Mouse (Mus musculus) small intestine, adult 2 months (tissue): ENCODE measurements around the gene Tmem150a. TPM values are rescaled to one million over a fixed set of nuclear protein-coding genes. Genes with fewer than 3 reads are reported as not detected.

Source experiments
- H3K27ac ChIP-seq: fragments of 200-500 bp; 2 replicates; pipeline ENCODE4 v1.5.1; 2012; ENCODE audit warnings: low read depth, low read length, control low read depth, inconsistent platforms; ENCODE audit not compliant: insufficient read depth
- H3K27me3 ChIP-seq: fragments of 200-500 bp; 2 replicates; pipeline ENCODE4 v1.6.1; 2012; ENCODE audit warnings: mild to moderate bottlenecking, moderate library complexity, low read length, inconsistent platforms; ENCODE audit not compliant: control insufficient read depth, insufficient read depth
- H3K36me3 ChIP-seq: fragments of 200-500 bp; 2 replicates; pipeline ENCODE4 v1.6.1; 2012; ENCODE audit warnings: mild to moderate bottlenecking, low read length, control low read depth, inconsistent platforms; ENCODE audit not compliant: control insufficient read depth, insufficient read depth
- H3K4me1 ChIP-seq: fragments of 200-500 bp; 2 replicates; pipeline ENCODE4 v1.6.1; 2012; ENCODE audit warnings: low read length, inconsistent platforms, mixed read lengths; ENCODE audit not compliant: control insufficient read depth, insufficient read depth, insufficient read length
- H3K4me3 ChIP-seq: fragments of 200-500 bp; 2 replicates; pipeline ENCODE4 v1.5.1; 2012; ENCODE audit warnings: low read depth, mild to moderate bottlenecking, control low read depth, inconsistent platforms, low read length, moderate library complexity
- CTCF ChIP-seq: fragments of 200-500 bp; IDR thresholded peaks from 2 replicates; pipeline ENCODE4 v1.5.1; 2012; ENCODE audit warnings: low read depth, mild to moderate bottlenecking, control low read depth, inconsistent platforms, low read length, moderate library complexity, mixed read lengths; ENCODE audit not compliant: insufficient replicate concordance, insufficient read length; ENCODE audit errors: extremely low read depth
- POLR2A ChIP-seq: fragments of 200-500 bp; IDR thresholded peaks from 2 replicates; pipeline ENCODE4 v1.6.1; 2012; ENCODE audit warnings: low read depth, mild to moderate bottlenecking, control low read depth, inconsistent platforms, low read length, moderate library complexity
- WGBS: fragments of 180-500 bp; shearing (Covaris S2); methylation state at CpG from one replicate; pipeline ENCODE4 v1.1.7; 2018; 5-methylcytosine and 5-hydroxymethylcytosine counted together
- polyA plus RNA-seq: library from polyadenylated mRNA; depleted of rRNA; stranded (reverse); fragments of >200 nt; gene quantifications from 2 replicates; pipeline ENCODE4 v1.2.3, GENCODE M21; 2012

Tmem150a gene
- polyA plus RNA-seq, 1 experiment: 31.8 TPM

- WGBS: 46% methylated on average over 7 of the region's 7 CpGs
- H3K4me1 ChIP-seq: peaks cover 24% of the 10 kb centered on the region; the same call in 1 of the 2 replicates
- no peaks in the 10 kb centered on the region for H3K36me3 ChIP-seq
- TF ChIP-seq POLR2A (no peak), CTCF (no peak)
- H3K4me3 ChIP-seq: no peak overlapping the region
- no peak overlapping the region for H3K27ac ChIP-seq
- H3K27me3 ChIP-seq: no peaks in the 10 kb centered on the region
Observed at GRCm38 (mm10) chr6:72374206-72374605, 19.0 kb downstream of the Tmem150a start.

DNA sequence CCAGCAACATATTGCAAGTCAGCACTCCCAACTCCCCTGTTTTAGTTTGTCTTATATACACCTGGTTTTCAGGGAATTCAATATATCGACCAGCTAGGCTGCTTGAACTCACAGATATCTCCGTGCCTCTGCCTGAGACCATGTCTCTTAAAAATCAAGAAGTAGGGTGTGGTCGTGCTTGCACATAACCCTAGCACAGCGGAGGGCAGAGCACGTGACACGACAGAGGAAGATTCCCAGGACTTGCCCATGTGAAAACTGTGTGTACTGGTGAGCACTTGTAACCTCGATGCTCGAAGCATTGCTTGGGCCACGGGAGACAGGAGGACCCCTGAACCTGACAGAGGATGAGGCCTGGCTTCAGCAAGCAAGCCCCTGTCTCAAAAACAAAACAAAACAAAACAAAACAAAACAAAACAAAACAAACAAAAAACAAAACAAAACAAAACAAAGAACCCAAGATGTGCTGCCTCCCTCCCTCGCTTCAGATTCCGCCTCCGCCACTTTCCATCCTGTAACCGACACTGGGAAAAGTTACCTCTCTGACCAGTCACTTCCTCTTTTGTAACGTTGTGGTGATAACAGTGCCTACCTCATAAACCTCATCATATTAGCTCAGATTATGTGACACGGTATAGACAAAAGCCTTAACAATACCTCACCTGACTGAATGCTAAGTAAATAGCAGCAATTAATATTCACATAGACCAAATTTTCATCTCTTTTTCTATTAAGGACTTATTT is 19.7 kb downstream of the Tmem150a start:
- H3K27ac ChIP-seq: no peak overlapping the region
- 41% methylated on average over 15 of the region's 15 CpGs for WGBS

DNA sequence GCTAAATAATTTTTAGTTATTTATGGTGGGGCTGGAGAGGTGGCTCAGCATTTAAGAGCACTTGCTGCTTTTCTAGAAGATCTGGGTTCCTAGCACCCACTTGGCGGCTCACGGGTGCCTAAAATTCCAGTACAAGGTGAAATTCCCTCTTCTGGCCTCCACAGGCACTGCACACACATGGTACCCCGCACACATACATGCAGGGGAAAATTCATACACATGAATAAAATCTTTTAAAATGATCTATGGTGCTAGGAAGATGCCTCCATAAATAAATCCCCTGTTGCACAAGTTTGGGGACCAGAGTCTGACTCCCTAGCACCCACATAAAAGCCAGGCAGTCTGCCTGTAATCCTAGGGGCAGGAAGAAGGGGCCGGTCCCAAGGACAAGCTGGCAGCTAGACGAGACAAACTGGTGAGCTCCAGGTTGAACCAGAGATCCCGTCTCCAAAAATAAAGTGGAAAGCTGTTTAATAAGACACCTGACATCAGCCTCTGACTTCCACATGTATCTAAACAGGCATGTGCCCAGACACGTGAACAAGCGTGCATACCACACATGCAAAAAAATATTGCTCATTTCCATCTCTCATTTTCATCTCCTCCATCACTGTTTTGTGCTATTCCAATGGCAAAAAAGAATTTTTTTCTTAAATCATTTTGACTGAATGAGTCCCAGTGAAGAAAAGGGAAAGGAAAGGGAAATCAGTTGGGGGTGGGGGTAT is 23.4 kb downstream of the Tmem150a start:
- no peaks in the 10 kb centered on the region for H3K27me3 ChIP-seq
- H3K4me1 ChIP-seq: peaks cover 14% of the 10 kb centered on the region
- H3K27ac ChIP-seq: no peak overlapping the region
- TF ChIP-seq CTCF: no peak
- no peak for TF ChIP-seq POLR2A
- WGBS: 93% methylated on average over 8 of the region's 8 CpGs
- H3K36me3 ChIP-seq: no peaks in the 10 kb centered on the region
- H3K4me3 ChIP-seq: no peak overlapping the region

More for the DNA sequence above, 19.7 kb downstream of the Tmem150a start:
- H3K4me1 ChIP-seq: peaks cover 26% of the 10 kb centered on the region
- no peak overlapping the region for H3K4me3 ChIP-seq
- H3K36me3 ChIP-seq: no peaks in the 10 kb centered on the region
- TF ChIP-seq CTCF: no peak
- TF ChIP-seq POLR2A: no peak
- H3K27me3 ChIP-seq: no peaks in the 10 kb centered on the region

DNA sequence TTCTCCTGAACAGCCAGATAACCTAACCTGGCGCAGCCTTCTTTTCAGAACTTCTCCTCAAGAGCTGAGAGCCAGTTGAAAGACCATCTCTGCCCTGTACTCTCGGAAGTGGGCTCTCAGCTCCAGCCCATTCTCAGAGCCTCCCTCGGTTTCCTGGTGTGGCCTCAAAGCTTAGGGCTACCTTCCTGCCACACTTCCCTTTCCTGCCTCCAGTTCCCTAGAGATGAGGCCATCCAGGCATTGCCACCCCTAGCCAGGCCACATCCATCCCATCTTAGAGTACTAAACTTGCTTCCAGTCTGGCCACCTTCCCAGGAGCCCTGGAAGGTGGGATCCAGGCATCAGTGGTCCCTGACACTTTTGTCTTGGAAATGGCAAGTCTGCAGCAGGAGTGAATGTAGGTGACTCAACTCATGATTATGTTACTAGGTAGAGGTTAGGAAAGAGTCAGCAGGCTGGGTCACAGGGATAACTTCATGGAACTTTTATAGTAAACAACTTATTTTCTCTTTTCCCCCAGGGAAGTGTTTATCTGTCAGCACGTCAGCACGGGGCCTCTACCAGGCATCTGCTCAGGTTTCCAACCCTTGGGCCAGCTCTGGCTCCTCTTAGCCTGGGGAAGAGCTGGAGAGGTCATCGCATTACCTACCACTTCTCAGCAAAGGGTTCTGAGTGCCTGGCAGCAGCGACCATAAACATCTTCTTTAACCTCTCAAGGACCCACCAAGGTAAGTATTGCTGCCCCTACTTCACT is 24.3 kb downstream of the Tmem150a start:
- no peak for TF ChIP-seq CTCF
- TF ChIP-seq POLR2A: no peak
- Histone ChIP-seq H3K36me3 (no peaks in the 10 kb centered on the region), H3K27me3 (no peaks in the 10 kb centered on the region), H3K4me3 (peak overlapping the region; percentile 92), H3K27ac (peak overlapping the region; percentile 73), H3K4me1 (peaks cover 8% of the 10 kb centered on the region)
- WGBS: 59% methylated on average over 7 of the region's 7 CpGs

DNA sequence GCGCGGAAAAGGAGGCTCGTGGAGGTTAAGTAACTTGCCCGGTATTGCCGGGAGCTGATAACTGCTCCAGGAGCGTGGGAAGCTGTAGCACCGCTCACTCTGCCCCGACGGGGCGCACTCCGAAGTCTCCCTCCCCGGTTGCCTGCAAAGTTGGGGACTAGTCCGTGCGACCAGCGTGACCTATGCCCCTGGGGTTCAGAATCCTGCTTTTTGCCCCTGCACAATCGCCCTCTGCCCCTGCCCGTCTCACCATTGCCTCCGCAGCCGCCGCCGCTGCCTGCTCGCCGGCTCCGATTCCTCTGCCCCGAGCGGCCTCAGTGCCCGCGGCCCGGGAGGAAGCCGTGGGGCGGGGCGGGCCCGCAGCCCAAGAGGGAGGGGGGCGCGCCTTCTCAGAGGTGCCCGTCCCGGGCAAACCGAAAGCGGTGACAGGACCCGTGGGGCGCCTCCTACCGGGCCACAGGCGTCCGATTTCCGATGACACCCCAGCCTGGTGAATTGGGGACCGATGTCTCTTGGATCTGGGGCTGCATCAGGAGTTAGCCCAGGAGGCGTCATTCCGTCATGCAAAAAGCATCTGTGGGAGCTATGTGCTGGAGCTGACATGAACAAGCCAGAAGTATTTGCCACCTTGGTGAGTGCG is 25.0 kb downstream of the Tmem150a start, which contains the start of gene Vamp5:
Gene Vamp5 (minus strand): TSS at position 338 of the 640 bp plus-strand sequence.
- Histone ChIP-seq H3K27me3 (no peaks in the 10 kb centered on the region), H3K27ac (peak within 1 kb of the TSS; percentile 73), H3K36me3 (peaks cover 5% of the 10 kb centered on the region), H3K4me1 (peaks cover 4% of the 10 kb centered on the region; the same call in 1 of the 2 replicates), H3K4me3 (peak within 1 kb of the TSS; percentile 92)
- WGBS: 1% methylated on average over 49 of the region's 49 CpGs
- TF ChIP-seq CTCF (peak; percentile 67), POLR2A (no peak; the same call in 1 of the 2 replicates)

DNA sequence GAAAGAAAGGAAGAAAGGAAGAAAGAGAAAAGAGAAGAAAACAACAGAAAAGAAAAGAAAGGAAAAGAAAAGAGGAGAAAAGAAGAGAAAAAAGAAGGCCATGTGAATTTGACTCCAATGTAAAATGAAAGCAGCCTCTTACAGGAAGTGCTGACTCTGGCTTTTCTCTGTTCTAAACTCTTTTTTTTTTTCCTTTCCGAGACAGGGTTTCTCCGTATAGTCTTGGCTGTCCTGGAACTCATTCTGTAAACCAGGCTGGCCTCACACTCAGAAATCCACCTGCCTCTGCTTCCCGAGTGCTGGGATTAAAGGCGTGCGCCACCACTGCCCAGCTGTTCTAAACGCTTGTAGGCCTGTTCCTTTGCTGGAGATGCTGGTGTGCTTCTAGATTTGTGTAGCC is 27.2 kb downstream of the Tmem150a start:
- Histone ChIP-seq H3K27ac (no peak overlapping the region), H3K36me3 (peaks cover 15% of the 10 kb centered on the region), H3K27me3 (no peaks in the 10 kb centered on the region), H3K4me3 (no peak overlapping the region), H3K4me1 (peaks cover 4% of the 10 kb centered on the region; the same call in 1 of the 2 replicates)
- WGBS: 84% methylated on average over 6 of the region's 6 CpGs
- no peak for TF ChIP-seq POLR2A
